Mouse (Mus musculus) embryonic facial prominence, embryonic 13.5 days (tissue): ENCODE measurements around the gene Arsa. TPM values are rescaled to one million over a fixed set of nuclear protein-coding genes. Genes with fewer than 3 reads are reported as not detected.

Source experiments
- ATAC-seq: fragments of 200-750 bp; cut with Nextera tagmentation; 2 replicates; pipeline ENCODE4 v1.8.0; 2017; ENCODE audit warnings: low read depth; ENCODE audit not compliant: insufficient number of reproducible peaks, insufficient read depth, low FRiP score, low TSS enrichment
- H3K27ac ChIP-seq: fragments of 300-500 bp; sonication (generic); 2 replicates; pipeline ENCODE4 v1.5.1; 2015; ENCODE audit warnings: moderate library complexity, mild to moderate bottlenecking, inconsistent platforms
- H3K27me3 ChIP-seq: fragments of 300-500 bp; sonication (generic); 2 replicates; pipeline ENCODE4 v1.6.1; 2015; ENCODE audit warnings: mild to moderate bottlenecking, inconsistent platforms
- H3K36me3 ChIP-seq: fragments of 300-500 bp; sonication (generic); 2 replicates; pipeline ENCODE4 v1.6.1; 2015; ENCODE audit warnings: mild to moderate bottlenecking, inconsistent platforms
- H3K4me1 ChIP-seq: fragments of 300-500 bp; sonication (generic); 2 replicates; pipeline ENCODE4 v1.6.1; 2015; ENCODE audit warnings: inconsistent platforms
- H3K4me2 ChIP-seq: fragments of 300-500 bp; sonication (generic); 2 replicates; pipeline ENCODE4 v1.6.1; 2015; ENCODE audit warnings: moderate library complexity, mild to moderate bottlenecking, inconsistent platforms
- H3K4me3 ChIP-seq: fragments of 300-500 bp; sonication (generic); 2 replicates; pipeline ENCODE4 v1.5.1; 2015; ENCODE audit warnings: mild to moderate bottlenecking, inconsistent platforms
- H3K9ac ChIP-seq: fragments of 300-500 bp; sonication (generic); 2 replicates; pipeline ENCODE4 v1.6.1; 2015; ENCODE audit warnings: mild to moderate bottlenecking, inconsistent platforms
- H3K9me3 ChIP-seq: fragments of 300-500 bp; sonication (generic); 2 replicates; pipeline ENCODE4 v1.6.1; 2016; ENCODE audit warnings: inconsistent platforms
- WGBS: fragments of 180-500 bp; shearing (Covaris S2); methylation state at CpG from one replicate; pipeline ENCODE4 v1.1.7; 2015; ENCODE audit warnings: mixed read lengths; 5-methylcytosine and 5-hydroxymethylcytosine counted together
- polyA plus RNA-seq: library from polyadenylated mRNA; unstranded; fragments of >200 nt; fragmentation: Nextera tagmentation; extraction: Ambion mirVana; gene quantifications from 2 replicates; pipeline ENCODE4 v1.2.1, GENCODE M21; 2015

The Arsa gene
- 20.8 and 22.9 TPM in 2 replicates for polyA plus RNA-seq

GRCm38 (mm10) chr15:89477091-89477491 lies at the start of gene Arsa:
Gene Arsa (minus strand): TSS chr15:89477425.
- Histone ChIP-seq H3K4me1 (peaks cover 11% of the 10 kb centered on the region), H3K27me3 (no peaks in the 10 kb centered on the region; the same call in 1 of the 2 replicates), H3K36me3 (no peaks in the 10 kb centered on the region), H3K27ac (peak within 1 kb of the TSS; percentile 80), H3K4me3 (peak within 1 kb of the TSS; percentile 65), H3K9me3 (no peaks in the 10 kb centered on the region), H3K4me2 (peak within 1 kb of the TSS; percentile 82), H3K9ac (peak within 1 kb of the TSS; percentile 78)
- no peak for ATAC-seq
- WGBS, result 26% methylated on average over 9 of the region's 9 CpGs

GRCm38 (mm10) chr15:89526776-89527325 lies 49.6 kb upstream of the Arsa start:
- H3K4me1 ChIP-seq, result peaks cover 18% of the 10 kb centered on the region
- H3K27ac ChIP-seq, result no peak overlapping the region
- H3K9me3 ChIP-seq, result no peaks in the 10 kb centered on the region
- H3K9ac ChIP-seq, result no peak overlapping the region
- no peak for ATAC-seq
- H3K36me3 ChIP-seq, result peaks cover 13% of the 10 kb centered on the region
- 90% methylated on average over 19 of the region's 19 CpGs for WGBS
- H3K4me2 ChIP-seq, result no peak overlapping the region
- no peak overlapping the region for H3K4me3 ChIP-seq
- H3K27me3 ChIP-seq, result peaks cover 34% of the 10 kb centered on the region

- peaks cover 38% of the 10 kb centered on the region for H3K27me3 ChIP-seq
- WGBS, result 78% methylated on average over 7 of the region's 7 CpGs
- ATAC-seq, result no peak
Measured at GRCm38 (mm10) chr15:89525896-89526295, 48.7 kb upstream of the Arsa start.

GRCm38 (mm10) chr15:89525464-89525863 lies 48.2 kb upstream of the Arsa start:
- no peak overlapping the region for H3K4me3 ChIP-seq
- H3K4me1 ChIP-seq, result peaks cover 18% of the 10 kb centered on the region
- H3K36me3 ChIP-seq, result peaks cover 9% of the 10 kb centered on the region
- ATAC-seq, result no peak
- no peak overlapping the region for H3K9ac ChIP-seq
- WGBS, result 94% methylated on average over 8 of the region's 8 CpGs
- no peak overlapping the region for H3K4me2 ChIP-seq
- peaks cover 39% of the 10 kb centered on the region for H3K27me3 ChIP-seq
- no peaks in the 10 kb centered on the region for H3K9me3 ChIP-seq
- no peak overlapping the region for H3K27ac ChIP-seq

More at GRCm38 (mm10) chr15:89525896-89526295, 48.7 kb upstream of the Arsa start:
- no peak overlapping the region for H3K27ac ChIP-seq
- H3K4me3 ChIP-seq, result no peak overlapping the region
- peaks cover 9% of the 10 kb centered on the region for H3K36me3 ChIP-seq
- no peak overlapping the region for H3K4me2 ChIP-seq
- peaks cover 18% of the 10 kb centered on the region for H3K4me1 ChIP-seq
- H3K9ac ChIP-seq, result no peak overlapping the region
- H3K9me3 ChIP-seq, result no peaks in the 10 kb centered on the region

GRCm38 (mm10) chr15:89524611-89525415 lies 47.6 kb upstream of the Arsa start:
- H3K9ac ChIP-seq, result peak overlapping the region; percentile 82; the same call in 1 of the 2 replicates
- peak overlapping the region; percentile 73 for H3K4me3 ChIP-seq
- WGBS, result 70% methylated on average over 8 of the region's 8 CpGs

GRCm38 (mm10) chr15:89524001-89524571 lies 46.9 kb upstream of the Arsa start:
- peaks cover 39% of the 10 kb centered on the region for H3K27me3 ChIP-seq
- no peaks in the 10 kb centered on the region for H3K9me3 ChIP-seq
- 7% methylated on average over 43 of the region's 52 CpGs for WGBS
- peak overlapping the region; percentile 82 for H3K9ac ChIP-seq
- peaks cover 9% of the 10 kb centered on the region for H3K36me3 ChIP-seq
- H3K4me2 ChIP-seq, result peak overlapping the region; percentile 90
- no peak overlapping the region for H3K27ac ChIP-seq
- no peak for ATAC-seq
- H3K4me3 ChIP-seq, result peak overlapping the region; percentile 73
- H3K4me1 ChIP-seq, result peaks cover 18% of the 10 kb centered on the region

More at GRCm38 (mm10) chr15:89524611-89525415, 47.6 kb upstream of the Arsa start:
- Histone ChIP-seq H3K9me3 (no peaks in the 10 kb centered on the region), H3K27me3 (peaks cover 39% of the 10 kb centered on the region), H3K4me1 (peaks cover 18% of the 10 kb centered on the region), H3K4me2 (peak overlapping the region; percentile 90), H3K36me3 (peaks cover 9% of the 10 kb centered on the region), H3K27ac (no peak overlapping the region)
- ATAC-seq, result no peak

GRCm38 (mm10) chr15:89523283-89523832 lies 46.1 kb upstream of the Arsa start:
- Histone ChIP-seq H3K4me1 (peaks cover 18% of the 10 kb centered on the region), H3K36me3 (peaks cover 9% of the 10 kb centered on the region), H3K4me2 (peak overlapping the region; percentile 90), H3K27ac (no peak overlapping the region; the same call in 1 of the 2 replicates), H3K27me3 (peaks cover 39% of the 10 kb centered on the region), H3K4me3 (peak overlapping the region; percentile 73), H3K9ac (peak overlapping the region; percentile 68), H3K9me3 (no peaks in the 10 kb centered on the region)
- ATAC-seq, result no peak
- WGBS, result 6% methylated on average over 29 of the region's 47 CpGs

- no peak for ATAC-seq
- WGBS, result 81% methylated on average over 10 of the region's 10 CpGs
- Histone ChIP-seq H3K4me1 (peaks cover 18% of the 10 kb centered on the region), H3K27me3 (peaks cover 39% of the 10 kb centered on the region), H3K9ac (no peak overlapping the region), H3K27ac (no peak overlapping the region; the same call in 1 of the 2 replicates), H3K36me3 (peaks cover 9% of the 10 kb centered on the region), H3K4me3 (peak overlapping the region; percentile 73; the same call in 1 of the 2 replicates), H3K4me2 (peak overlapping the region; percentile 90), H3K9me3 (no peaks in the 10 kb centered on the region)
Measured at GRCm38 (mm10) chr15:89522566-89523282, 45.5 kb upstream of the Arsa start.

GRCm38 (mm10) chr15:89521951-89522350 lies 44.7 kb upstream of the Arsa start:
- Histone ChIP-seq H3K9ac (no peak overlapping the region), H3K36me3 (peaks cover 9% of the 10 kb centered on the region), H3K4me3 (no peak overlapping the region), H3K4me1 (peaks cover 18% of the 10 kb centered on the region), H3K27me3 (peaks cover 39% of the 10 kb centered on the region), H3K27ac (no peak overlapping the region), H3K4me2 (no peak overlapping the region), H3K9me3 (no peaks in the 10 kb centered on the region)
- WGBS, result 74% methylated on average over 7 of the region's 7 CpGs
- ATAC-seq, result no peak

GRCm38 (mm10) chr15:89512679-89513078 lies 35.5 kb upstream of the Arsa start:
- Histone ChIP-seq H3K27me3 (no peaks in the 10 kb centered on the region), H3K36me3 (peaks cover 2% of the 10 kb centered on the region; the same call in 1 of the 2 replicates), H3K4me2 (no peak overlapping the region), H3K27ac (no peak overlapping the region), H3K4me3 (no peak overlapping the region), H3K4me1 (no peaks in the 10 kb centered on the region), H3K9me3 (no peaks in the 10 kb centered on the region), H3K9ac (no peak overlapping the region)
- no peak for ATAC-seq
- WGBS, result 77% methylated on average over 4 of the region's 4 CpGs

GRCm38 (mm10) chr15:89507751-89508150 lies 30.5 kb upstream of the Arsa start:
- no peak overlapping the region for H3K4me3 ChIP-seq
- H3K9me3 ChIP-seq, result no peaks in the 10 kb centered on the region
- H3K4me2 ChIP-seq, result no peak overlapping the region
- H3K27ac ChIP-seq, result no peak overlapping the region
- H3K9ac ChIP-seq, result no peak overlapping the region
- peaks cover 41% of the 10 kb centered on the region for H3K36me3 ChIP-seq
- H3K4me1 ChIP-seq, result no peaks in the 10 kb centered on the region
- ATAC-seq, result no peak
- no peaks in the 10 kb centered on the region for H3K27me3 ChIP-seq
- WGBS, result 85% methylated on average over 8 of the region's 8 CpGs
